Mouse (Mus musculus): ENCODE measurements at regions not wholly inside any gene's neighbourhood (a gene's known extent, or its start where the extent isn't known, plus 50 kb on each side); places are given as distances from the start of the nearest gene placed in this dataset.

GRCm38 (mm10) chr5:112042236-112042635, 210.1 kb downstream of the Cryba4 start:
- TF ChIP-seq JUND (IDR thresholded peaks at IDR 0.05; ENCODE audit: low read depth, low read length) (no peak), POLR2A (IDR thresholded peaks at IDR 0.05; ENCODE audit: control insufficient read depth in 1 of 2, insufficient read depth in 1 of 2, low read depth in 1 of 2, low read length in 2 of 2, poor library complexity in 1 of 2) (no peak), CTCF (IDR thresholded peaks at IDR 0.05 in 2 of 3, conservative IDR thresholded peaks at IDR 0.05 in 1 of 3; ENCODE audit: control insufficient read depth in 1 of 3, insufficient read depth in 1 of 3, low read depth in 2 of 3, low read length in 3 of 3, poor library complexity in 1 of 3, severe bottlenecking in 1 of 3) (no peak), CHD1 (IDR thresholded peaks at IDR 0.05; ENCODE audit: low read depth, low read length) (no peak), NRF1 (IDR thresholded peaks at IDR 0.05; ENCODE audit: insufficient read depth, low read depth, low read length, poor library complexity, severe bottlenecking) (no peak), UBTF (IDR thresholded peaks at IDR 0.05; ENCODE audit: borderline replicate concordance, insufficient read depth, low read depth, low read length) (no peak), USF1 (IDR thresholded peaks at IDR 0.05; ENCODE audit: low read depth, low read length) (no peak), MAX (IDR thresholded peaks at IDR 0.05; ENCODE audit: low read length) (no peak)
